Mouse (Mus musculus): ENCODE measurements at regions not wholly inside any gene's neighbourhood (a gene's known extent, or its start where the extent isn't known, plus 50 kb on each side); places are given as distances from the start of the nearest gene placed in this dataset.
"Not testable (repeated sequence)": the region's sequence is repeated elsewhere in the genome, so short reads cannot be mapped to it uniquely, and the experiment has no call there.

- TF ChIP-seq CTCF (conservative IDR thresholded peaks at IDR 0.05), result no peak
- no peak for DNase-seq (ENCODE audit: low spot score in 2 of 2)
- Histone ChIP-seq H3K4me3 (no peak overlapping the region), H3K27ac (no peak overlapping the region)
Observed at GRCm38 (mm10) chr2:17853500-17854011, 122.3 kb upstream of the Nebl start.

- Histone ChIP-seq H3K27ac (no peak overlapping the region), H3K4me3 (0 out of 2 replicates have a peak overlapping the region, but pooled peaks have one; percentile 8)
- TF ChIP-seq CTCF (conservative IDR thresholded peaks at IDR 0.05), result no peak
- no peak for DNase-seq (ENCODE audit: low spot score in 2 of 2)
Observed at GRCm38 (mm10) chr2:17852740-17853499, 121.7 kb upstream of the Nebl start.

DNA sequence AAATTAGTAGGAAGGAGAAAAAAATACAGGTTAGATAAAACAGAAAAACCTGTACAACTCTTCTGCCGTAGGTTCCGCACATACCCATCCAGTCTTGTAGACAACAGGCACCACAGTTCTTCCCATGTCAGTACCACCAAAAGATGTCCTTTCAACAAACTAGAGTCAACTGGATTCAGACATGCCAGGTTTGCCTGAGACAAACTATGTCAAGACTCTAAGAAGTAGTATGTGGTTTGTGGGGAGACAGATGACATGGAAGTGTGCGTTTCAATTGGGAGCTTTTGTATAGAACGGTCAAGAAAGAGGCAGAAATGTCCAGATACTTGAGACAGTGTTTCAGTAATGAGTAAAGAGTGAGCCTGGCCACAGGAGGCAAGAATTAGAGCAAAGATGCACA, 119.5 kb upstream of the Nebl start:
- no peak overlapping the region for H3K4me3 ChIP-seq
- TF ChIP-seq CTCF (conservative IDR thresholded peaks at IDR 0.05), result no peak
- no peak overlapping the region for H3K27ac ChIP-seq
- no peak for DNase-seq (ENCODE audit: low spot score in 2 of 2)

- no peak overlapping the region for H3K27ac ChIP-seq
- H3K4me3 ChIP-seq, result no peak overlapping the region
- peak; percentile 70 for TF ChIP-seq CTCF (conservative IDR thresholded peaks at IDR 0.05)
- no peak for DNase-seq (ENCODE audit: low spot score in 2 of 2)
Observed at GRCm38 (mm10) chr2:17849267-17849666, 118.0 kb upstream of the Nebl start.

DNA sequence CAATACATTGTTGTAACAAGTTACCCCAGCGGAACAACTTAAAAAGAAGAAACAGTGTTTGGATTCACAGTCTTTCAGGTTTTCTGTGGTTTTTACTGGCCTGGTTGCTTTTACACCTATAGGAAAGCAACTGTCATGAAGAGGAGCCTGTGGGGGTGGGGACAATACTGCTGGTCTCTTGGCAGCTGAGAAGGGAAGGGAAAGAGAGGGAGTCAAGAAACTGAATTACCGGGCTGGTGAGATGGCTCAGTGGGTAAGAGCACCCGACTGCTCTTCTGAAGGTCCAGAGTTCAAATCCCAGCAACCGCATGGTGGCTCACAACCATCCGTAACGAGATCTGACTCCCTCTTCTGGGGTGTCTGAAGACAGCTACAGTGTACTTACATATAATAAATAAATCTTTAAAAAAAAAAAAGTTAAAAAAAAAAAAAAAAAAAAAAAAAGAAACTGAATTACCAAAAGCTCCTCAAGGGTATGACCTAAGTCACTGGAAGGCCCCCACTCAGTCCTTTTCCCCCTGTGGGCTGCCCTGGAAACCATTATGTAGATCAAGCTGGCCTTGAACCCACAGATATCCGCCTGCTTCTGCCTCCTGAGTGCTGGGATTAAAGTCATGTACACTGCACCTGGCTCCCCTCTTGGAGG, 114.3 kb upstream of the Nebl start:
- H3K27ac ChIP-seq; H3K4me3 ChIP-seq; DNase-seq (ENCODE audit: low spot score in 2 of 2): not testable (repeated sequence)

DNA sequence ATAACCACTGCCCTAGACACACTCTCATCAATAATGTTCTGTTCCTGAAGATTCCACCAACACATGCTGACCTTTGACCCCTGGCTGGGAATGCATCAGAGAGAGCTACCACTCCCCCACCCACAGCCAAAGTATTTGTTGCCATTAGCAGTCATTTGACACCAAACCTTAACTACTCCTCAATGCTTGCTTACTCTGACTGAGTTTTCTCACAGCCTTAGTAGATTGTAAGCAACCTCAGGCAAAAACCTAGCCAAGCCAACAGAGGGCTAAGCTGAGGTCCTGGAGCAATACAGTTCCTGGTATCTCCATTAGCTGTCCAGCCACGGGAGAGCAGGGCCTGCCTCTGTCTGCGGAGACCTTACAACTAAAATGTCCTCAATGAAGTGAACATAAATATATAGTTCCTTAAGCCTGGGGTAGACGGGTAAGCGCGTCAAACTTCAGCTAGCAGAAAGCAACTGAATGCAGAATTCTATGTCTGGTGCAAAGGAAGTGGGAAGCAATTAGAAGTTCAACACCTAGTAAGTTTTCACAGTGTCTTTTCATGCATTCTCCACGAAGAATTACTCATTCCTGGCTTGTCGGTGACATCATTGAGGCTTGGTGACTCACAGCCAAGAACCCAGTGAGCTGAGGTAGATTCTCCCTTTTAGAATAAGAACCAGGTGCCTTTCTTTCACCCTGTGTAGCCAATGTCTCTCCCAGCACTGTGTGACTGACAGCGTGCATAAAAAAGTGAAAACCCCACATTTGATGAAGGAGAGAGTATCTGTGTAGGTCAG, 113.6 kb upstream of the Nebl start:
- no peak for DNase-seq (ENCODE audit: low spot score in 2 of 2)
- no peak for TF ChIP-seq CTCF (conservative IDR thresholded peaks at IDR 0.05)
- Histone ChIP-seq H3K27ac (no peak overlapping the region), H3K4me3 (no peak overlapping the region)

DNA sequence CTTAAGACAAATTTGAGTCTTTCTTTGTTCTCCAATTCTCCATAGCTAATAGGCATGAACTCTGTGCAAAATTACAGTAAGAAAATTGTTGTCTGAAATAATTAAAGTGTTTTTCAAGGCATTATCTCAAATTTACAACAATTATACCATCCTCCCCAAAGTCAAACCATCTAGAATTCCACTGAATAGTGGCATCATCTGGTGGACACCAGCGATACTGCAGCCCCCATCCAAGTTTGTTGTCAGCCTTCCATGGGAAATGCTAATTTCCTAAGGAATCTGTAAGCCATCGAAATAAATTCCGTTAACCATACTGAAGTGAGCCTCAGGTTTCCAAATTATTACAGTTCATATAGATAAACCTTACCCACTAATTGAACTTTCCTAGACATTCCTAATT, 110.7 kb upstream of the Nebl start:
- Histone ChIP-seq H3K4me3 (no peak overlapping the region), H3K27ac (peak overlapping the region; percentile 74)
- TF ChIP-seq CTCF (conservative IDR thresholded peaks at IDR 0.05), result peak; percentile 100
- DNase-seq (ENCODE audit: low spot score in 2 of 2), result peak in 1 of 2 experiments; percentile 61

GRCm38 (mm10) chr2:17841546-17841945, 110.3 kb upstream of the Nebl start:
- DNase-seq (ENCODE audit: low spot score in 2 of 2), result no peak
- no peak for TF ChIP-seq CTCF (conservative IDR thresholded peaks at IDR 0.05)
- H3K27ac ChIP-seq, result peak overlapping the region; percentile 74
- no peak overlapping the region for H3K4me3 ChIP-seq

GRCm38 (mm10) chr2:17840941-17841498, 109.8 kb upstream of the Nebl start:
- DNase-seq (ENCODE audit: low spot score in 2 of 2), result no peak
- TF ChIP-seq CTCF (conservative IDR thresholded peaks at IDR 0.05), result no peak
- Histone ChIP-seq H3K27ac (peak overlapping the region; percentile 74), H3K4me3 (no peak overlapping the region)

GRCm38 (mm10) chr2:17839649-17840048, 108.4 kb upstream of the Nebl start:
- Histone ChIP-seq H3K4me3 (no peak overlapping the region), H3K27ac (peak overlapping the region; percentile 81)
- TF ChIP-seq CTCF (conservative IDR thresholded peaks at IDR 0.05), result no peak
- no peak for DNase-seq (ENCODE audit: low spot score in 2 of 2)

DNA sequence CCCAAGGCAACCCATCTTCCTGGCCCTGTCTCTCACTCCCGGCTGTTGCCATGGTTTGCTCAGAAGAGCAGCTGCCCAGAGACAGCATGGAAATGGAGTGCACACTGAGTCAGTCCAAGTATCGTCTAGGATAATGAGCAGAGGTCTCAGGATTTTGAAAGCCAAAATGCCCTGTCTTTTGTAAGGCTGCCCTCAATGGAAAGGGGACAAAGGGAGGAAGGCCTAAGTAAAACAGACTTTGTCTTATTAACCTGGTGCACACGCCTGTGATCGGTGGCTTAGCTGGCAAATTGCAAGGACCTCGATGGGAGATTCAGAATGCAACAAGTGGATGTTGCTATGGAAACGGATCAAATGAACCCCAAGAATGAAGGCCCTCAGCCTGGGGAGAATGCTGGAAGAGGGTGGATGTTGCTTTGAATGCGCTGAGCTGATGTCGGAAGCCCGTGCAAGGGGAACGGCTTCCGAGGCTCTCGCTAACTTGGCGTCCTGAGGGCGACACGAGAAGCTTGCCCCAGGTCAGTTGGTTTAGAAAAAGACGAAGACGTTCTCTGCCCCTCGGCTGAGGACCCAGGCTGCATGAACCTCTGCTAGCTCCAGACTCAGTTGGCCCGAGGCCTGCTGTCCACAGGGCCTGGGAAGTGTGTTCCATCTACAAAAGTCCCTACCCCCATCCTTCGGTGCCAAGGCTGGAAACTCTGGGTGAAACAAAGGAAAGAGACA, 107.8 kb upstream of the Nebl start:
- no peak for TF ChIP-seq CTCF (conservative IDR thresholded peaks at IDR 0.05)
- peak in 1 of 2 experiments; percentile 46 for DNase-seq (ENCODE audit: low spot score in 2 of 2)
- Histone ChIP-seq H3K27ac (peak overlapping the region; percentile 81), H3K4me3 (no peak overlapping the region)

DNA sequence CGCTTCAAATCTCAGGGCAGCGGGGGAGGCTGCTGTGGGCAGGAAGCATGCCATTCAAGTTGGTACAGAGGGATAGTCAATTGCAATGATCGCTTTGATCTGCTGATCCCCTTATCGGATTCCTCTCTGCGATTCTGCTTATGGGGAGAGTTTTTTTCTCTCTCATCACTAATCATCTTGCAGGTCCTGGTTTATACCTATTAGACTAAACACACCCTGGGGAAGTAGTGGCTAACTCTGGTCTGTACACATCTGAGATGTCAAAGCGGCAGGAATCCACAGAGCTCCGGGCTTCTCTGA, 107.1 kb upstream of the Nebl start:
- no peak for TF ChIP-seq CTCF (conservative IDR thresholded peaks at IDR 0.05)
- DNase-seq (ENCODE audit: low spot score in 2 of 2), result no peak
- Histone ChIP-seq H3K27ac (peak overlapping the region; percentile 81), H3K4me3 (peak overlapping the region; percentile 26; the same call in 1 of the 2 replicates)

All from layer of hippocampus, adult 2 months (tissue).